ENCODE assay signal across 8 mouse cellular contexts in the genomic region with DNA sequence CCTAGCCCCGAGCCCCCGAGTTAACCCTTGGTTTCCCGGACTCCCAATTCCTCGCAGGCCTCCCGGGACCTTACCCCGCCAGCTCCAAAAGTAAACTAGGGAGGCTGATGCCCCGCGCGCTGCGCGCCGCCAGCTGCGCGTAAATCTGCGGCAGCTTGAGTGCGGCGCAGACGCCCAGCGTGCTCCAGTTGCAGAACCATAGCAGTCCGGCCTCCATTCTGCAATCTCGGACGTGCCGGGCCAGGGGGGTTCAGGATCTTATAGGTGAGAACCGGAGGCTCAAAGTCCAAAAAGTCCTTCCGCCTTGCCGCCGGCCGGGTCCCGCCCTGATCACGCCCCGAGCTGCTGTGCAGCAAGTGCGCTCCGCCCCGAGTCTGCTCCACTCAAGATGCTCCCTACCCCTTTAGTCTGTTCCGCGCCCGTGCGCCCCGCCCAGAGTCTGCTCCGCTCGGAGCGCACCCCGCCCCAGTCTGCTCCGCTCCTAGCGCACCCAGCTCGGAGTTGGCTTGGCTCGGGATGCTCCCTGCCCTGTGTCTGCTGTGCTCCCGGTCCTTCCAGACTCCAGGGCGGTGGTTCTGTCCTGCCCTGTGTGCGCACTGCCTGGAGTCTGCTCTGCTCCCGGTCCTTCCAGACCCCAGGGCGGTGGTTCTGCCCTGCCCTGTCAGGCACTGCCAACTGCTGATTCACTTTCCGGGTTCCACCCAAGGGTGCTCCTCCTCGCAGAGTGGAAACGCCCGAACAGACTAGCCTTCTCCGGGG. TPM values are rescaled to one million over a fixed set of nuclear protein-coding genes. Genes with fewer than 3 reads are reported as not detected.
A peak's percentile ranks its signal among the peaks of the same experiment; 100 is the strongest.
DNase-seq lines count a peak whose midpoint lies in the region; ATAC-seq and TF ChIP-seq lines count a peak whose summit lies in the region.

Pqlc3 (minus strand) TSS at position 670 of the 759 bp plus-strand sequence.

- under 1% methylated on average over 57 of the region's 57 CpGs for WGBS in embryonic facial prominence, embryonic 13.5 days
- under 1% methylated on average over 57 of the region's 57 CpGs for WGBS in heart, adult 2 months
- WGBS in kidney, adult 2 months: 1% methylated on average over 54 of the region's 57 CpGs
- 2% methylated on average over 57 of the region's 57 CpGs for WGBS in limb, embryonic 13.5 days
- WGBS in midbrain, embryonic 15.5 days: under 1% methylated on average over 57 of the region's 57 CpGs

- H3K4me2 ChIP-seq in embryonic facial prominence, embryonic 13.5 days: peak within 1 kb of the TSS; percentile 84
- H3K4me2 ChIP-seq in limb, embryonic 13.5 days (replicated peaks): peak within 1 kb of the TSS; percentile 89
- H3K4me2 ChIP-seq in midbrain, embryonic 15.5 days: peak within 1 kb of the TSS; percentile 95

- H3K27me3 ChIP-seq in embryonic facial prominence, embryonic 13.5 days: peaks cover 13% of the 10 kb centered on the region
- H3K27me3 ChIP-seq in heart, adult 2 months (ENCODE audit: control insufficient read depth, insufficient read depth, low read length): no peaks in the 10 kb centered on the region
- H3K27me3 ChIP-seq in kidney, adult 2 months (replicated peaks; ENCODE audit: control insufficient read depth, insufficient read depth, low read length): no peaks in the 10 kb centered on the region
- peaks cover 48% of the 10 kb centered on the region for H3K27me3 ChIP-seq in limb, embryonic 13.5 days
- H3K27me3 ChIP-seq in midbrain, embryonic 15.5 days (replicated peaks): peaks cover 35% of the 10 kb centered on the region

- H3K9me3 ChIP-seq in embryonic facial prominence, embryonic 13.5 days: no peaks in the 10 kb centered on the region
- no peaks in the 10 kb centered on the region for H3K9me3 ChIP-seq in limb, embryonic 13.5 days
- H3K9me3 ChIP-seq in midbrain, embryonic 15.5 days: no peaks in the 10 kb centered on the region

- no peak for TF ChIP-seq CTCF in heart, adult 2 months (IDR thresholded peaks at IDR 0.05)
- TF ChIP-seq CTCF in kidney, adult 2 months (conservative IDR thresholded peaks at IDR 0.05; ENCODE audit: insufficient read depth, insufficient read length, low read depth, low read length): no peak

- no peaks in the 10 kb centered on the region for H3K36me3 ChIP-seq in embryonic facial prominence, embryonic 13.5 days
- H3K36me3 ChIP-seq in heart, adult 2 months (ENCODE audit: control insufficient read depth, insufficient read depth, low read length): no peaks in the 10 kb centered on the region
- no peaks in the 10 kb centered on the region for H3K36me3 ChIP-seq in kidney, adult 2 months (ENCODE audit: control insufficient read depth, insufficient read depth, low read length)
- H3K36me3 ChIP-seq in limb, embryonic 13.5 days: no peaks in the 10 kb centered on the region
- no peaks in the 10 kb centered on the region for H3K36me3 ChIP-seq in midbrain, embryonic 15.5 days (replicated peaks)

- peak within 1 kb of the TSS; percentile 81 for H3K27ac ChIP-seq in embryonic facial prominence, embryonic 13.5 days
- peak within 1 kb of the TSS; percentile 64 for H3K27ac ChIP-seq in heart, adult 2 months
- no peak within 1 kb of the TSS for H3K27ac ChIP-seq in kidney, adult 2 months (ENCODE audit: insufficient read depth, low read depth, low read length)
- H3K27ac ChIP-seq in limb, embryonic 13.5 days: no peak within 1 kb of the TSS
- no peak within 1 kb of the TSS for H3K27ac ChIP-seq in midbrain, embryonic 15.5 days

- TF ChIP-seq POLR2A in heart, adult 2 months (IDR thresholded peaks at IDR 0.05; ENCODE audit: insufficient read depth, low read depth, low read length): peak; percentile 61
- no peak for TF ChIP-seq POLR2A in kidney, adult 2 months (IDR thresholded peaks at IDR 0.05; ENCODE audit: low read depth, low read length)

- TF ChIP-seq EP300 in heart, adult 2 months (IDR thresholded peaks at IDR 0.05; ENCODE audit: insufficient read depth, low read depth, low read length): no peak

- H3K79me2 ChIP-seq in heart, adult 2 months (replicated peaks; ENCODE audit: control insufficient read depth, insufficient read depth, low read length): no peaks in the 10 kb centered on the region

- peak within 1 kb of the TSS; percentile 60 for H3K4me3 ChIP-seq in embryonic facial prominence, embryonic 13.5 days
- peak within 1 kb of the TSS; percentile 62 for H3K4me3 ChIP-seq in heart, adult 2 months
- H3K4me3 ChIP-seq in kidney, adult 2 months (ENCODE audit: insufficient read depth, low read depth, low read length): peak within 1 kb of the TSS; percentile 60
- peak within 1 kb of the TSS; percentile 65 for H3K4me3 ChIP-seq in limb, embryonic 13.5 days
- H3K4me3 ChIP-seq in midbrain, embryonic 15.5 days: peak within 1 kb of the TSS; percentile 46

- ATAC-seq in cerebellum, adult (ENCODE audit: insufficient number of reproducible peaks, low FRiP score, low TSS enrichment): peak; percentile 33; the same call in 1 of the 2 replicates
- peak; percentile 86 for ATAC-seq in embryonic facial prominence, embryonic 13.5 days (ENCODE audit: insufficient number of reproducible peaks, insufficient read depth, low FRiP score, low TSS enrichment, low read depth)
- ATAC-seq in limb, embryonic 13.5 days (ENCODE audit: low FRiP score, low read depth): peak; percentile 92
- peak; percentile 74 for ATAC-seq in midbrain, embryonic 15.5 days (replicated peaks)

- peaks cover 22% of the 10 kb centered on the region for H3K4me1 ChIP-seq in embryonic facial prominence, embryonic 13.5 days
- H3K4me1 ChIP-seq in heart, adult 2 months (ENCODE audit: control insufficient read depth, insufficient read depth, low read length): peaks cover 1% of the 10 kb centered on the region
- H3K4me1 ChIP-seq in kidney, adult 2 months (ENCODE audit: control insufficient read depth, insufficient read depth, low read length): no peaks in the 10 kb centered on the region
- peaks cover 16% of the 10 kb centered on the region for H3K4me1 ChIP-seq in limb, embryonic 13.5 days
- H3K4me1 ChIP-seq in midbrain, embryonic 15.5 days: peaks cover 13% of the 10 kb centered on the region

- intact Hi-C loops in heart, adult 2 months (cut with DNase I): no loop called here

- peak within 1 kb of the TSS; percentile 67 for H3K9ac ChIP-seq in embryonic facial prominence, embryonic 13.5 days
- peak within 1 kb of the TSS; percentile 71 for H3K9ac ChIP-seq in heart, adult 2 months (ENCODE audit: low read depth, low read length)
- H3K9ac ChIP-seq in limb, embryonic 13.5 days: peak within 1 kb of the TSS; percentile 63
- peak within 1 kb of the TSS; percentile 29 for H3K9ac ChIP-seq in midbrain, embryonic 15.5 days

- DNase-seq in cerebellum, adult 9-10 months: no peak
- peak; percentile 89 to 93 for DNase-seq in heart, adult 2 months
- DNase-seq in kidney, adult 2 months: peak; percentile 87
- DNase-seq in spleen, postnatal 10 days (ENCODE audit: low spot score in 2 of 2): peak; percentile 86 to 95

RNA-seq across cellular contexts. Expression of gene Pqlc3, which starts in this region (rescaled TPM):
- 12.8 and 15.4 TPM in 2 replicates for polyA plus RNA-seq in embryonic facial prominence, embryonic 13.5 days (2015; fragmentation: Nextera tagmentation; extraction: Ambion mirVana)
- 1 to 10 TPM; 2.6 to 2.8 TPM for total RNA-seq in heart, adult 2 months (2021)
- polyA plus RNA-seq in heart, adult 2 months (2012; rRNA removed): 13.6 and 15.8 TPM in 2 replicates
- 9.0 and 11.8 TPM in 2 replicates for polyA plus RNA-seq in kidney, adult 2 months (2012; rRNA removed)
- polyA plus RNA-seq in limb, embryonic 13.5 days (2015; fragmentation: Nextera tagmentation; extraction: Ambion mirVana): 7.2 and 10.2 TPM in 2 replicates
- polyA plus RNA-seq in midbrain, embryonic 15.5 days (2015; fragmentation: Nextera tagmentation; extraction: Ambion mirVana): 2.4 and 2.6 TPM in 2 replicates

Comparison
In these comparisons a context has a peak if more than half of its experiments do, and no peak if none do; other contexts are left out.
1. ATAC-seq: peak in every context shown above with its lines; median percentile 92 in limb, embryonic 13.5 days; 86 in embryonic facial prominence, embryonic 13.5 days; 74 in midbrain, embryonic 15.5 days; 33 in cerebellum, adult.
2. H3K27ac ChIP-seq: peak in embryonic facial prominence, embryonic 13.5 days (single experiment) and heart, adult 2 months (single experiment); none in kidney, adult 2 months (single experiment), limb, embryonic 13.5 days (single experiment) and midbrain, embryonic 15.5 days (single experiment).
3. Peak in every context shown above with its lines, with median percentiles within 50 percentile points of each other: H3K4me2 ChIP-seq, H3K4me3 ChIP-seq and H3K9ac ChIP-seq.